Mouse (Mus musculus): ENCODE results near the gene Taf1c.
A peak's percentile ranks its signal among the peaks of the same experiment; 100 is the strongest.

Gene Taf1c

DNA sequence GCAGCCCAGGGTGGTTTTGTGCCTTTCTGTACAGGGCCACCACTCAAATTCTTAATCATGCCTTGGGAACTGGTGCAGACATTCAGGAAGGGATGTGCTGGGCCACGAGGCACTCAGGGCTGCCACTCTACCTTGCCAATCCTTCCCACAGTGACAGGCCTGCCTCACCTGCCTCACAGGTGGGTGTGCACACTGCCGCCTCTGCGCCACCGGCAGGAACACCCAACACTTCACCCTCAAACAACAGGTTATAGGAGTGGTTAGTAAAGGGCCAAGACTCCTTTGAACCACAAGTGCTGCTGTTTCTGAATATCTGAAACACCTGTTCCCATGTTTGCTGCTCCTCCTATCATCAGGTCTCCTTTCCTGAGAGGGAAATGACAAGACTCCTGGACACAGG is 32.6 kb downstream of the Taf1c start:
- DNase-seq (ENCODE audit: low spot score): no peak

- no peak for DNase-seq (ENCODE audit: low spot score)
Observed at GRCm38 (mm10) chr8:119571135-119571534, 33.9 kb downstream of the Taf1c start.

GRCm38 (mm10) chr8:119569881-119570280 is 35.1 kb downstream of the Taf1c start:
- DNase-seq (ENCODE audit: low spot score): no peak

- no peak for DNase-seq (ENCODE audit: low spot score)
Observed at GRCm38 (mm10) chr8:119568951-119569350, 36.1 kb downstream of the Taf1c start.

DNA sequence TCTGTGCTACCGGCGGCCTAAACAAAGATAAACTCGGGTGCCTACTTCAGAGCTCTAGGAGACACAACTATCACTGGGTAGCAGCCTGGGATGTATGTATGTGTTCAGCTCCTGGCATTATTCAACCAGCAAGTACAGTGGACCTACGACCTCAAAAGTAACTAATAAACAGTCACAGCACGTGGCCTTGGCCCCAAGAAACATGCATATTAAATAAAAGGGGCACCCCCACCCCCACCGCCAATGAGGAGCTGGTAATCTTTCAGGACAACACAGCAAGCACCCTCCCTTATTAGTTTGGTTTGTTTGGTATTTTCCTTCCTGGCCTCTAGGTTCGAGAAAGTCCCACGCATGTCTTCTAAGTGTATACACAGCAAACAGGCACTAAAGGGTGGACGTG is 36.8 kb downstream of the Taf1c start:
- no peak for DNase-seq (ENCODE audit: low spot score)

DNA sequence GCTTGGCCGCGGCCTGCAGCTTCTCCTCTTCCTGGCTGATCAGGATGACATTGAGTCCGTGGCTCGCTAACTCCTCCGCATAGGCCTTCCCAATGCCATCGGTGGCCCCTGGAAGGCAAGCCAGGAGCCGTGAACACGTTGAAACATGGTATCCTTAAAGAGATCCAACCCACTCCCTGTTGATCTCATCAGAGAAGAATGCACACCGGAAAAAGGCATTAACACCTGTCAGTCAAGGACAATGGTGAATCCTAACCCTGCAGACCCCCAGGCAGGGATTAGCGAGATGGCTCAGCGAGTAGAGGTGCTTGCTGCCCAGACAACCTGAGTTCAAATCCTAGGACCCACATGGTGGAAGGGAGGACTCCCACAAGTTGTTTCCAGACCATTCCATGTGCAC is 38.7 kb downstream of the Taf1c start:
- DNase-seq (ENCODE audit: low spot score): no peak

DNA sequence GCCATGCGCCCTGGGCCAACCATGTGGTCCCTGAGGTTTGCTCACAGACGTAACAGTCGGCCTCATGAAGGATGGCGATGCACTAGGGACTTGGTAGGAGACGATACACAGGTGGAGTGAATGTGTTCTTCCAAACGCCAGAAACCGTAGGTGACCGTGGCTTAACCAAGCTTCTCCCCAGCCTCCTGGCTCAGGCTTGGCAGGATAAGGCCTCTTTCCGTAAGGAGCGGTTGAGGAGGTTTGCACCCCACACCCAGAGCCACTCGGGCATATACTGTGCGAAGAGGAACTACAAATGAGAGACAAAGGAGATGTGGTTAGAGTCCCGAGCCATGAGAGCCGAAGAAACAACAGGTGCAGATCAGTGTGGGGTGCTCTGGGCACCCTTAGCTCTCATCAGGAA is 41.2 kb downstream of the Taf1c start:
- DNase-seq (ENCODE audit: low spot score): no peak

DNA sequence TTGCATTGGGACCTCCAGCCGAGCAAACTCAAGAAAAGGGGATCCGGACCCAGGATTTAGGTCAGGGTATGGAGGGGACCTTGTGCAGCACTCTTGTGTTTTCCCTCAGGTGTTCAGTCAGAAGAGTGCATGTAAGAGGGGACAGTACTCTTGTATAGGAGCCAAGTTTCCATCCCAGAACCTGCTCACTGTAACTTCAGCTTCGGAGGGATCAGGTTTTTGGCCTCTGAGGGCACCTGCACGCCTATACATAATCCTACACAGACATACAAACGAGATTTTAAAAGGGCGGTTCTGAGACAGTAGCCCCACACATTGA is 45.7 kb downstream of the Taf1c start:
- no peak for DNase-seq (ENCODE audit: low spot score)

GRCm38 (mm10) chr8:119558603-119559401 is 46.2 kb downstream of the Taf1c start, which contains the start of gene Mbtps1:
Gene Mbtps1 (minus strand): TSS chr8:119558735.
- peak; percentile 97 for DNase-seq (ENCODE audit: low spot score)

- DNase-seq (ENCODE audit: low spot score): peak; percentile 22
Observed at GRCm38 (mm10) chr8:119557821-119558602, 47.0 kb downstream of the Taf1c start.

- no peak for DNase-seq (ENCODE audit: low spot score)
Observed at GRCm38 (mm10) chr8:119557132-119557531, 47.9 kb downstream of the Taf1c start.

- DNase-seq (ENCODE audit: low spot score): no peak
Observed at GRCm38 (mm10) chr8:119555861-119556260, 49.2 kb downstream of the Taf1c start.

- DNase-seq (ENCODE audit: low spot score): no peak
Observed at GRCm38 (mm10) chr8:119552967-119553366, 52.1 kb downstream of the Taf1c start.

GRCm38 (mm10) chr8:119548560-119549113 is 56.4 kb downstream of the Taf1c start:
- no peak for DNase-seq (ENCODE audit: low spot score)
